Mouse (Mus musculus) heart, adult 8-10 months (tissue): ENCODE measurements around the gene Ormdl2. TPM values are rescaled to one million over a fixed set of nuclear protein-coding genes. Genes with fewer than 3 reads are reported as not detected.
A peak's percentile ranks its signal among the peaks of the same experiment; 100 is the strongest.

Experiments
- DNase-seq: peaks from one replicate; pipeline ENCODE4 v3.0.0; 2022; ENCODE audit warnings: low spot score
- total RNA-seq, 4 experiments: library from RNA; stranded (reverse); gene quantifications; 2 replicates each; pipeline ENCODE4 v1.2.4; 2022

Ormdl2 gene
- total RNA-seq, 4 experiments from 2014 or later, result 5.8 to 10.5 (median 7.0) TPM

- peak; percentile 61 for DNase-seq
Observed at GRCm38 (mm10) chr10:128803771-128804270, 17.6 kb downstream of the Ormdl2 start, which contains the start of gene Dnajc14. Gene Dnajc14, plus strand, starts transcription at chr10:128804062.

- no peak for DNase-seq
Observed at GRCm38 (mm10) chr10:128803361-128803760, 18.1 kb downstream of the Ormdl2 start.

- no peak for DNase-seq
Observed at GRCm38 (mm10) chr10:128802956-128803355, 18.5 kb downstream of the Ormdl2 start.

- DNase-seq, result no peak
Observed at GRCm38 (mm10) chr10:128801981-128802495, 19.4 kb downstream of the Ormdl2 start.

- no peak for DNase-seq
Observed at GRCm38 (mm10) chr10:128798676-128799075, 22.8 kb downstream of the Ormdl2 start.

- DNase-seq, result no peak
Observed at GRCm38 (mm10) chr10:128795581-128795980, 25.9 kb downstream of the Ormdl2 start.

- no peak for DNase-seq
Observed at GRCm38 (mm10) chr10:128794391-128794790, 27.1 kb downstream of the Ormdl2 start.

- no peak for DNase-seq
Observed at GRCm38 (mm10) chr10:128793258-128793657, 28.2 kb downstream of the Ormdl2 start.

- DNase-seq, result no peak
Observed at GRCm38 (mm10) chr10:128792041-128792440, 29.4 kb downstream of the Ormdl2 start.

- no peak for DNase-seq
Observed at GRCm38 (mm10) chr10:128790398-128791124, 30.9 kb downstream of the Ormdl2 start, which contains the start of gene Mmp19. Gene Mmp19, plus strand, starts transcription at chr10:128790910.

GRCm38 (mm10) chr10:128780200-128780599, 41.2 kb downstream of the Ormdl2 start:
- no peak for DNase-seq

GRCm38 (mm10) chr10:128779011-128779795, 42.2 kb downstream of the Ormdl2 start:
- DNase-seq, result peak; percentile 94

GRCm38 (mm10) chr10:128778441-128778840, 43.0 kb downstream of the Ormdl2 start:
- no peak for DNase-seq

GRCm38 (mm10) chr10:128773685-128774084, 47.8 kb downstream of the Ormdl2 start:
- no peak for DNase-seq

- DNase-seq, result no peak
Observed at GRCm38 (mm10) chr10:128772895-128773294, 48.5 kb downstream of the Ormdl2 start.

Other genes with a start within 250 kb of the Ormdl2 start
- 1 to 10 TPM; 6.9 to 8.5 (median 7.9) TPM for gene Erbb3, start 232.0 kb downstream of the Ormdl2 start, total RNA-seq
- 100 to 1,000 TPM; 142 to 284 (median 234) TPM for gene Rps26, start 194.9 kb downstream of the Ormdl2 start, total RNA-seq
- 1 to 10 TPM in 1 of 4 experiments, under 1 TPM in 3; 0.49 to 2.3 (median 0.55) TPM for gene Ikzf4, start 175.7 kb downstream of the Ormdl2 start, total RNA-seq
- gene Suox, start 147.6 kb downstream of the Ormdl2 start, total RNA-seq, result 10 to 100 TPM; 23.1 to 28.7 (median 25.9) TPM
- 10 to 100 TPM; 84.0 to 87.9 (median 85.0) TPM for gene Rab5b, start 125.4 kb downstream of the Ormdl2 start, total RNA-seq
- under 1 TPM; 0.29 to 0.79 (median 0.44) TPM for gene Pmel, start 117.5 kb downstream of the Ormdl2 start, total RNA-seq
- gene Cdk2, start 116.6 kb downstream of the Ormdl2 start, total RNA-seq, result 1 to 10 TPM; 8.0 to 8.8 (median 8.5) TPM
- 10 to 100 TPM; 11.3 to 12.9 (median 12.6) TPM for gene Dgka, start 76.8 kb downstream of the Ormdl2 start, total RNA-seq
- 10 to 100 TPM in 1 of 4 experiments, 1 to 10 TPM in 3; 7.9 to 11.1 (median 9.4) TPM for gene Pym1, start 73.8 kb downstream of the Ormdl2 start, total RNA-seq
- 1 to 10 TPM; 2.2 to 2.8 (median 2.5) TPM for gene Mmp19, start 30.7 kb downstream of the Ormdl2 start, total RNA-seq
- gene Dnajc14, start 17.6 kb downstream of the Ormdl2 start, total RNA-seq, result 10 to 100 TPM; 34.7 to 38.9 (median 35.9) TPM
- 1 to 10 TPM; 4.4 to 5.6 (median 4.8) TPM for gene Tmem198b, start 17.3 kb downstream of the Ormdl2 start, total RNA-seq
- 10 to 100 TPM; 31.5 to 40.7 (median 36.8) TPM for gene Sarnp, start 4.3 kb downstream of the Ormdl2 start, total RNA-seq
- gene Gdf11, start 70.1 kb upstream of the Ormdl2 start, total RNA-seq, result 1 to 10 TPM; 1.3 to 3.0 (median 1.9) TPM
- 100 to 1,000 TPM; 121 to 171 (median 135) TPM for gene Cd63, start 79.3 kb upstream of the Ormdl2 start, total RNA-seq
- 1 to 10 TPM; 3.8 to 6.2 (median 5.2) TPM for gene Rdh5, start 101.2 kb upstream of the Ormdl2 start, total RNA-seq
- gene Bloc1s1, start 102.4 kb upstream of the Ormdl2 start, total RNA-seq, result 100 to 1,000 TPM; 150 to 260 (median 205) TPM
- 100 to 1,000 TPM; 161 to 179 (median 167) TPM for gene Itga7, start 112.2 kb upstream of the Ormdl2 start, total RNA-seq
- gene Mettl7b, start 139.3 kb upstream of the Ormdl2 start, total RNA-seq, result not detected
- gene Olfr9, start 167.8 kb upstream of the Ormdl2 start, total RNA-seq, result not detected
- gene Olfr763, start 189.1 kb upstream of the Ormdl2 start, total RNA-seq, result not detected
- gene Olfr764-ps1, start 218.3 kb upstream of the Ormdl2 start, total RNA-seq, result not detected
- gene Olfr765, start 228.4 kb upstream of the Ormdl2 start, total RNA-seq, result not detected
- gene Olfr766-ps1, start 247.3 kb upstream of the Ormdl2 start, total RNA-seq, result not detected